Mouse (Mus musculus) small intestine, adult 2 months (tissue): ENCODE measurements around the gene Pygb.

ENCODE experiments used
- CTCF ChIP-seq: fragments of 200-500 bp; IDR thresholded peaks from 2 replicates; pipeline ENCODE4 v1.5.1; 2012; ENCODE audit warnings: low read depth, mild to moderate bottlenecking, control low read depth, inconsistent platforms, low read length, moderate library complexity, mixed read lengths; ENCODE audit not compliant: insufficient replicate concordance, insufficient read length; ENCODE audit errors: extremely low read depth
- POLR2A ChIP-seq: fragments of 200-500 bp; IDR thresholded peaks from 2 replicates; pipeline ENCODE4 v1.6.1; 2012; ENCODE audit warnings: low read depth, mild to moderate bottlenecking, control low read depth, inconsistent platforms, low read length, moderate library complexity

DNA sequence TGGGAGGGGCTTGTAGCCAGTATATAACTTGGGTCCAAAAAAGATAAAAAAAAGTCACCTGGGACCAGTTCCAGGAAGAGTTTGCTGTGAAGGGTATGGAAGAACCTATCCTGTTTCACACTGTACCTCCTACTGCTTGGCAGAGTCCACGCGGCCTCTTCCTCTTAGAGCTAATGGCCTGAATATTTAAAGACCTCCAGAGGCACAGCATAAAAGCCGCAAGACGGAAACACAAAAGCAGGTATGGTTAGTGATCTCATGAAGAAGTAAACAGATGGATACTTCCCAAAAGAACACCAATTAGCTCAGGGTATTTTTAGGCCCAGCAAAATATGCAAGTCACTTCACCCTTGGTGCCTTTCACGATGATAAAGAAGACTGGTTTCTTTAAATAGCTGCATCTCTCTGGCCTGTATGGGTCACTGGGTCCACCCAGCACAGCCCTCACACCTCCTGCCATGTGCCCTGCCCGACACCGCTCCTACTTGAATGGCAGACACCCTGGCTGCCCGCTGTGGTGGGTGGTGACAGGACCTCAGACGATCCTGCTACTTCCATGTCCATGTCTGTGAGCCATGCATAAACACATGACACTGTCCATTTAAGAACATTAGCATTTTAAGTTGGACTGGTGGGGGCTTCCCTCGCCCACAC, 13.9 kb upstream of the Pygb start:
- TF ChIP-seq CTCF (no peak), POLR2A (no peak)
